Mouse (Mus musculus): ENCODE measurements at regions not wholly inside any gene's neighbourhood (a gene's known extent, or its start where the extent isn't known, plus 50 kb on each side); places are given as distances from the start of the nearest gene placed in this dataset.

GRCm38 (mm10) chr3:143674855-143675254 is 530.2 kb downstream of the Lmo4 start:
- DNase-seq: no peak

GRCm38 (mm10) chr3:143674446-143674845 is 530.6 kb downstream of the Lmo4 start:
- no peak for DNase-seq

- no peak for DNase-seq
Observed at GRCm38 (mm10) chr3:143662041-143662685, 542.9 kb downstream of the Lmo4 start.

GRCm38 (mm10) chr3:143659421-143659978 is 545.5 kb downstream of the Lmo4 start:
- no peak for DNase-seq

GRCm38 (mm10) chr3:143647237-143647636 is 557.8 kb downstream of the Lmo4 start:
- no peak for DNase-seq

- DNase-seq: peak; percentile 1
Observed at GRCm38 (mm10) chr3:143646836-143647235, 558.2 kb downstream of the Lmo4 start.

- no peak for DNase-seq
Observed at GRCm38 (mm10) chr3:143633036-143633435, 572.0 kb downstream of the Lmo4 start.

GRCm38 (mm10) chr3:143631183-143631582 is 573.8 kb downstream of the Lmo4 start:
- peak; percentile 8 for DNase-seq

GRCm38 (mm10) chr3:143624906-143625305 is 580.1 kb downstream of the Lmo4 start:
- DNase-seq: no peak

- DNase-seq: no peak
Observed at GRCm38 (mm10) chr3:143622275-143622674, 582.7 kb downstream of the Lmo4 start.

- DNase-seq: no peak
Observed at GRCm38 (mm10) chr3:143619125-143619524, 585.9 kb downstream of the Lmo4 start.

- no peak for DNase-seq
Observed at GRCm38 (mm10) chr3:143614895-143615294, 590.1 kb downstream of the Lmo4 start.

GRCm38 (mm10) chr3:143614004-143614403 is 591.0 kb downstream of the Lmo4 start:
- DNase-seq: no peak

- DNase-seq: no peak
Observed at GRCm38 (mm10) chr3:143609673-143610072, 595.3 kb downstream of the Lmo4 start.

- peak; percentile 67 for DNase-seq
Observed at GRCm38 (mm10) chr3:143599120-143599519, 605.9 kb downstream of the Lmo4 start.

- no peak for DNase-seq
Observed at GRCm38 (mm10) chr3:143596949-143597593, 607.9 kb downstream of the Lmo4 start.

GRCm38 (mm10) chr3:143596011-143596683 is 608.9 kb downstream of the Lmo4 start:
- no peak for DNase-seq

GRCm38 (mm10) chr3:143595081-143595480 is 609.9 kb downstream of the Lmo4 start:
- DNase-seq: no peak

- DNase-seq: no peak
Observed at GRCm38 (mm10) chr3:143594676-143595075, 610.3 kb downstream of the Lmo4 start.

- no peak for DNase-seq
Observed at GRCm38 (mm10) chr3:143586653-143587052, 618.4 kb downstream of the Lmo4 start.

GRCm38 (mm10) chr3:143584692-143585603 is 620.1 kb downstream of the Lmo4 start:
- no peak for DNase-seq

GRCm38 (mm10) chr3:143576338-143577007 is 628.5 kb downstream of the Lmo4 start:
- no peak for DNase-seq
